Mouse (Mus musculus) midbrain, embryonic 14.5 days (tissue): ENCODE data around the gene Upf2. TPM values are rescaled to one million over a fixed set of nuclear protein-coding genes. Genes with fewer than 3 reads are reported as not detected.

Experiments used
- ATAC-seq: fragments of 200-750 bp; cut with Nextera tagmentation; 2 replicates; pipeline ENCODE4 v1.8.0; 2017; ENCODE audit warnings: moderate number of reproducible peaks, moderate library complexity; ENCODE audit not compliant: low FRiP score, low TSS enrichment
- DNase-seq: peaks from one replicate; pipeline ENCODE4 v3.0.0-alpha.2; 2015
- H3K27ac ChIP-seq: fragments of 300-500 bp; sonication (generic); replicated peaks from 2 replicates; pipeline ENCODE4 v1.5.1; 2014; ENCODE audit warnings: mild to moderate bottlenecking, low read depth, low read length, moderate library complexity
- H3K27me3 ChIP-seq: fragments of 300-500 bp; sonication (generic); 2 replicates; pipeline ENCODE4 v1.6.1; 2014; ENCODE audit warnings: low read length, control low read depth, mixed read lengths; ENCODE audit not compliant: control insufficient read depth, insufficient read depth
- H3K36me3 ChIP-seq: fragments of 300-500 bp; sonication (generic); 2 replicates; pipeline ENCODE4 v1.6.1; 2014; ENCODE audit warnings: low read length, control low read depth; ENCODE audit not compliant: control insufficient read depth, insufficient read depth
- H3K4me1 ChIP-seq: fragments of 300-500 bp; sonication (generic); 2 replicates; pipeline ENCODE4 v1.6.1; 2014; ENCODE audit warnings: mild to moderate bottlenecking, antibody characterized with exemption, low read length, control low read depth; ENCODE audit not compliant: control insufficient read depth, insufficient read depth
- H3K4me2 ChIP-seq: fragments of 300-500 bp; sonication (generic); 2 replicates; pipeline ENCODE4 v1.6.1; 2014; ENCODE audit warnings: mild to moderate bottlenecking, low read length, moderate library complexity
- H3K4me3 ChIP-seq: fragments of 300-500 bp; sonication (generic); replicated peaks from 2 replicates; pipeline ENCODE4 v1.5.1; 2014; ENCODE audit warnings: low read depth, low read length
- H3K9ac ChIP-seq: fragments of 300-500 bp; sonication (generic); replicated peaks from 2 replicates; pipeline ENCODE4 v1.6.1; 2014; ENCODE audit warnings: mild to moderate bottlenecking, low read length, moderate library complexity
- H3K9me3 ChIP-seq: fragments of 300-500 bp; sonication (generic); 2 replicates; pipeline ENCODE4 v1.6.1; 2016; ENCODE audit warnings: low read length, control low read depth, mixed read lengths; ENCODE audit not compliant: control insufficient read depth
- WGBS: fragments of 180-500 bp; shearing (Covaris S2); extraction: QIAGEN DNeasy Blood & Tissue Kit; methylation state at CpG from one replicate; pipeline ENCODE4 v1.1.7; 2014; 5-methylcytosine and 5-hydroxymethylcytosine counted together
- polyA plus RNA-seq: library from polyadenylated mRNA; unstranded; fragments of >200 nt; fragmentation: Nextera tagmentation; extraction: Ambion mirVana; gene quantifications from 2 replicates; pipeline ENCODE4 v1.2.1, GENCODE M21; 2014

Gene Upf2
- polyA plus RNA-seq, 1 experiment from 2014 or later = 12.2 TPM

DNA sequence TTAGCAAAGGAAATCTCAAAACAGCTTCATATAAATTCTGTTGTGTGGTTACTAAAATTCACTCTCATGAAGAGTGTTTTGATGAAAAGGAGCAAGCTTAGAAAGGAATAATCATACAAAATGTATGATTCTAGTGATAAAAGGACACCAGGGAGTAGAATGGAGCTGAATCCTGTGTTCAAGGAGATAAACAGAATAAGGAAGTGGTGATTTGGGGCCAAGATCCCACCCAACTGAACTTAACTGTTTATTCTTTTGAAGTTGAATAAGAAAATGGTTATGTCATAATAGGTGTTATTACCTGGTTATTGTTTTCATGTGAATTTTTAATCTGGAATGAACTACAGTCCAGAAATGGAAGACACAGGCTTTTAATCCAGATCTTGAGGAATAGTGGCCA is 69.3 kb downstream of the Upf2 start:
- DNase-seq = no peak
- Histone ChIP-seq H3K4me2 (no peak overlapping the region), H3K9ac (no peak overlapping the region), H3K9me3 (no peaks in the 10 kb centered on the region), H3K27ac (no peak overlapping the region), H3K4me1 (no peaks in the 10 kb centered on the region), H3K27me3 (no peaks in the 10 kb centered on the region), H3K4me3 (no peak overlapping the region), H3K36me3 (peaks cover 22% of the 10 kb centered on the region; the same call in 1 of the 2 replicates)
- no peak for ATAC-seq

DNA sequence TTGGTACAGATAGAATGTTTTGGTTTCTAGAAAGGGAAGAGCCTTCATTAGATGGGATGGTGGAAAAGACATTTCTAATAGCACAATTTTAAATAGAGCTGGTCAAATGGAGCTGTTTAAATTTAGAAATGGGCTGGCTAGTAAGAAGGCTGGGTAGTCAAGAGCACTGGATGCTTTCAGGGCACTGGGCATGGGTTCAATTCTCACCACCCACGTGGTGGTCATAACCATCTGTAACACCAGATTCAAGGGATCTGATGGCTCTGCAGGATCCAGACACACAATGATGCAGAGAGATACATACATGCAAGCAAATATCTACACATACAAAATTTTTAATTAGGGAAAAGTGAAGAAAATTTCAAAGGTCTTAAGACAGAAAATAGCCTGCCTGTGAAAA is 91.4 kb downstream of the Upf2 start:
- H3K36me3 ChIP-seq = peaks cover 33% of the 10 kb centered on the region
- no peaks in the 10 kb centered on the region for H3K9me3 ChIP-seq
- WGBS = 94% methylated on average over 1 of the region's 1 CpGs
- no peak for DNase-seq
- no peaks in the 10 kb centered on the region for H3K4me1 ChIP-seq
- no peak overlapping the region for H3K9ac ChIP-seq
- H3K4me3 ChIP-seq = no peak overlapping the region
- H3K27me3 ChIP-seq = no peaks in the 10 kb centered on the region
- no peak overlapping the region for H3K27ac ChIP-seq
- ATAC-seq = no peak
- H3K4me2 ChIP-seq = no peak overlapping the region

DNA sequence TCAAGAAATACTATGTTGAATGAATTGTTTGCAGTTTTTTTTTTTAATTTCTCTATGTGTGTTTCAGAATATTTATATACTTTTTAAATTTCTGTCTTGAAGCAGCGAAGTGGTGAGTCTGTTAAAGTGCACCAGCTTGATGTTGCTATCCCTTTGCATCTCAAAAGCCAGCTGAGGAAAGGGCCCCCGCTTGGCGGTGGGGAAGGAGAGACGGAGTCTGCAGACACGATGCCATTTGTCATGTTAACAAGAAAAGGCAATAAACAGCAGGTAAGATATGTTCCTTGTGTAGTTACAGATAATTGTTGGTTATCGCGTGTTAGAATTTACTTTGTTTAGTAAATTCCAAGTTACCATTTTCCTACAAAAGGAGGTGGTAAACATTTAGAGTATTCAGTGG is 95.5 kb downstream of the Upf2 start:
- Histone ChIP-seq H3K27me3 (no peaks in the 10 kb centered on the region), H3K9me3 (no peaks in the 10 kb centered on the region), H3K4me3 (no peak overlapping the region), H3K9ac (no peak overlapping the region), H3K27ac (no peak overlapping the region), H3K4me2 (no peak overlapping the region), H3K36me3 (peaks cover 48% of the 10 kb centered on the region), H3K4me1 (no peaks in the 10 kb centered on the region)
- DNase-seq (no peak), ATAC-seq (no peak)
- WGBS = 74% methylated on average over 7 of the region's 7 CpGs

DNA sequence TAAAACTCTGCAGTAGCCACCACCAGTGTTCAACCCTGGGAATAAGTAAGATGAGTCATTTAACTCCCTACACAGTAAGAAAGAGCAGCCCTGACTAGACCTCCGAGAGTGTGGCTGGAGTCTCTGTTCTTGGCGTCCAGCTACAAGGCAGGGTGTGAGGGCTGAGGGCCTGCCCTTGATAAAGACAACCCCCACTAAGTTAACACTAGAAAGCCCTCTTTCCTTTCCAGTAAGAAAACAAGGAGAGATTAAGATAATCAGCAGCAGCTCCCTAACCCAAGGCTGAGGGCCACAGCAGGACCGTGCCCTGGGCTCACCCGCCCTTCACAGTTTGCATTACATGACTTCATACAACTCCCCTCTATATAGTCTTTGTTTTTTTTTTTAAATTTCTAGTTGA is 97.3 kb downstream of the Upf2 start:
- Histone ChIP-seq H3K4me3 (no peak overlapping the region), H3K27me3 (no peaks in the 10 kb centered on the region), H3K36me3 (peaks cover 54% of the 10 kb centered on the region), H3K4me1 (no peaks in the 10 kb centered on the region), H3K9me3 (no peaks in the 10 kb centered on the region), H3K27ac (no peak overlapping the region), H3K9ac (no peak overlapping the region), H3K4me2 (no peak overlapping the region)
- ATAC-seq (no peak), DNase-seq (no peak)
- WGBS = 84% methylated on average over 4 of the region's 4 CpGs

DNA sequence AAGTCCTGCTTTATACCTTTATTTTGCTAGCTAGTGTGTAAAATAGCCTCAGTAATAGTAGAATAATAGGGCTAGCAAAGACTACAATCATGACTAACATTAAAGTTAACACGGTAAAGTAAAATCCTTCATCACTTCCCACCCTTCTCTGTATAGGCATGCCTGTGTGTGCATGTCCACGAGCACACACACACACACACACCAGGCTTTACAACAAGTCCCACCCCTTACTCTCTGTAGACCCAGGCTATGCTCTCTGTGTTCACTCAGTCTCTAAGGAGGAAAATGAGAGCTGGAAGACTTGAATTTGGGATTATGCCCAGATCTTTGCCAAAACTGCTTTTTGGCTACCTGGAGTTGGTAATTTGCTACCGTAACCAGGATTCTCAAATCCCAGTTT is 97.7 kb downstream of the Upf2 start:
- no peaks in the 10 kb centered on the region for H3K9me3 ChIP-seq
- no peak overlapping the region for H3K9ac ChIP-seq
- no peaks in the 10 kb centered on the region for H3K27me3 ChIP-seq
- peaks cover 49% of the 10 kb centered on the region for H3K36me3 ChIP-seq
- 97% methylated on average over 3 of the region's 3 CpGs for WGBS
- no peaks in the 10 kb centered on the region for H3K4me1 ChIP-seq
- H3K4me3 ChIP-seq = no peak overlapping the region
- no peak for DNase-seq
- H3K27ac ChIP-seq = no peak overlapping the region
- no peak for ATAC-seq
- no peak overlapping the region for H3K4me2 ChIP-seq

DNA sequence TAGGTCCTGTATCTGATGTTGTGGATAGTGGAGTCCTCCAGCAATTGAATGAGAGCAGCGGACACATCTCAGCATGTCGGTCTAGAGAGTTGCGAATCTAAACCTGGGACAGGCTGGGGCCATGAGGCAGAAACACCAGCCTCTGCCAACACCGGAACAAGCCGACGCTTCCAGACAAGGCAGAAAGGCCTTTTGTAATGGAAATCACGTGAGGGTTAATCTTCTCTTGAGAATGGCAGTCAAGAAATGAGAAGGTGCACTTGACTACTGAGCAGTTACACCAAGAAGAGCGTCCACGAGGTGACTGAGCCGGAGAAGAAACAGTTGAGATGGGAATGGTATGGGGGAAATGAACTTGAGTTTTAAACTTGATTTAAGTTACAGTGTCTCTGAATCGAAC is 104.2 kb downstream of the Upf2 start:
- Histone ChIP-seq H3K27me3 (no peaks in the 10 kb centered on the region), H3K4me2 (no peak overlapping the region), H3K36me3 (peaks cover 46% of the 10 kb centered on the region), H3K9me3 (no peaks in the 10 kb centered on the region), H3K4me3 (no peak overlapping the region), H3K27ac (no peak overlapping the region), H3K4me1 (no peaks in the 10 kb centered on the region), H3K9ac (no peak overlapping the region)
- ATAC-seq (no peak), DNase-seq (no peak)
- 44% methylated on average over 11 of the region's 11 CpGs for WGBS

DNA sequence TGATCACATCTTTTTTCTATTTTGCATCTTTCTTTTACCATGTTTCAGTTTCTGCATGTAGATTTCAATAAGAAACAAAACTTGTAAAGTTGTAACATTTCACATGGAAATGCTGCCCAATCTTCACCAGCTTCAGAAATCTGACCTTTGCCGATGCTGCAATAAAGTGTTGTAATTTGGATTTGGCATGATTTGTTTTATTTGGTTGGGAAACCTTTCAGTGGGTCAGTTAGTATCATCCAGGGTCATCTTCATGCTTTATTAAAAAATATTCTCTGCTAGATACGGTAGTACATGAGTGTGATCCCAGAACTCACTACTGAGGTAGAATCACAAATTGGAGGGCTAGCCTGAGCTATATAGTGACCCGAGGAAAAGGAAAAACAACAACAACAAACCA is 105.2 kb downstream of the Upf2 start:
- ATAC-seq (no peak), DNase-seq (no peak)
- H3K9me3 ChIP-seq = no peaks in the 10 kb centered on the region
- WGBS = 96% methylated on average over 3 of the region's 3 CpGs
- H3K27me3 ChIP-seq = no peaks in the 10 kb centered on the region
- H3K4me2 ChIP-seq = no peak overlapping the region
- H3K27ac ChIP-seq = no peak overlapping the region
- no peaks in the 10 kb centered on the region for H3K4me1 ChIP-seq
- H3K36me3 ChIP-seq = peaks cover 35% of the 10 kb centered on the region
- no peak overlapping the region for H3K9ac ChIP-seq
- no peak overlapping the region for H3K4me3 ChIP-seq

DNA sequence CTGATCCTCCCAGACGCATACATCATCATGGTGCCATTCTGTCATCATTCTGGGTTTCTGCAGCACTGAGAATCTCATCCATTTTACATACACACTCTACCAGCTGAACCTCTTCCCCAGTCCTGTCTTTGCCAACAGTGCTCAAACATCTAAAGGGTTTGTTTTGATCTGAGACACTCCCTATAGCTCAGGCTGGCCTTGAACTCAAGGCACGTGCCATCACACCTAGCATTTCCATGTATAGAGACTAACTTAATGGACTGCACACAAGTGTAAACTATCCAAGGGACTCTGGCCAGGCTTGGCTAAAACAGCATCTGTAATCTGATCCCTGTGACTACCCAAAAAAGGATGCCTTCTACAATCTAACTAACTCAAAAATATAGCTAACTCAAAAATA is 108.0 kb downstream of the Upf2 start:
- DNase-seq (no peak), ATAC-seq (no peak)
- H3K36me3 ChIP-seq = peaks cover 19% of the 10 kb centered on the region
- H3K4me1 ChIP-seq = no peaks in the 10 kb centered on the region
- no peak overlapping the region for H3K4me2 ChIP-seq
- 92% methylated on average over 2 of the region's 2 CpGs for WGBS
- no peaks in the 10 kb centered on the region for H3K27me3 ChIP-seq
- H3K27ac ChIP-seq = no peak overlapping the region
- H3K9me3 ChIP-seq = no peaks in the 10 kb centered on the region
- no peak overlapping the region for H3K4me3 ChIP-seq
- no peak overlapping the region for H3K9ac ChIP-seq

DNA sequence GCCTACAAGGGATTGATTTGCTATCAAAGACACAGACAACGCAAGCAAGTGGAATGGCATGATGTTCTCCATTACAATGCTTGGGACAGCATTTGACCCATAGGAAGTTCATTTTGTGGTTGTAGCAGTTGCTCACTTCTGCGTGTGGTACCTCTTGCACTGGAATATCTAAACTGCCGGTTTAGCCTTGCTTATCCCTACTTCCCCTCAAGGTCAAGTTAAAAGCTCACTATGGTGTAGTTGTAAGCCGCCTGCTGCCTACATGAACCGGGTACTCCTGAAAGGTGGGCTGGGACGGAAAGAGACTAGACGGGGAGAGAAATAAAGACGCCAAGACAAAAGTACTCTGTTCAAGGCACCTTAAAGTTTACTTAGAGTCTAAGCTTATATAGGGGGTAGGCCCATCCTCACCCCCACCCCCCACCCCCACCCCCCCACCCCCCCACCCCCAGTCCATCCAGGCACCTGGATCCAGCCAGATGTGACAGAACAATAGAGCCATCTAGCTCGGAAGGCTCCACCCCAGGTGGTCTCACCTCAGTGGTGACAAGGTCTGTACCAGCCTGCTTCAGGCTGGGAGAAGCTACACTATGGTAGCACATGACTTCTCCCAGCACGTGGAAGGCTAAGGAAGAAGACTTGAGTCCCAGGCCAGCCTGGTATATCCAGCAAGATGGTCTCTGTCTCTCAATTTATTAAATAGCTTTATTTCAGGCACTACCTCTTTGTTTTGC is 109.0 kb downstream of the Upf2 start:
- ATAC-seq (no peak), DNase-seq (no peak)
- Histone ChIP-seq H3K9ac (no peak overlapping the region), H3K27ac (no peak overlapping the region), H3K4me1 (no peaks in the 10 kb centered on the region), H3K27me3 (no peaks in the 10 kb centered on the region), H3K9me3 (no peaks in the 10 kb centered on the region), H3K4me2 (no peak overlapping the region), H3K4me3 (no peak overlapping the region), H3K36me3 (peaks cover 10% of the 10 kb centered on the region)
- 70% methylated on average over 10 of the region's 10 CpGs for WGBS
